22 mouse cellular contexts compared by ENCODE assay signal in the genomic region with DNA sequence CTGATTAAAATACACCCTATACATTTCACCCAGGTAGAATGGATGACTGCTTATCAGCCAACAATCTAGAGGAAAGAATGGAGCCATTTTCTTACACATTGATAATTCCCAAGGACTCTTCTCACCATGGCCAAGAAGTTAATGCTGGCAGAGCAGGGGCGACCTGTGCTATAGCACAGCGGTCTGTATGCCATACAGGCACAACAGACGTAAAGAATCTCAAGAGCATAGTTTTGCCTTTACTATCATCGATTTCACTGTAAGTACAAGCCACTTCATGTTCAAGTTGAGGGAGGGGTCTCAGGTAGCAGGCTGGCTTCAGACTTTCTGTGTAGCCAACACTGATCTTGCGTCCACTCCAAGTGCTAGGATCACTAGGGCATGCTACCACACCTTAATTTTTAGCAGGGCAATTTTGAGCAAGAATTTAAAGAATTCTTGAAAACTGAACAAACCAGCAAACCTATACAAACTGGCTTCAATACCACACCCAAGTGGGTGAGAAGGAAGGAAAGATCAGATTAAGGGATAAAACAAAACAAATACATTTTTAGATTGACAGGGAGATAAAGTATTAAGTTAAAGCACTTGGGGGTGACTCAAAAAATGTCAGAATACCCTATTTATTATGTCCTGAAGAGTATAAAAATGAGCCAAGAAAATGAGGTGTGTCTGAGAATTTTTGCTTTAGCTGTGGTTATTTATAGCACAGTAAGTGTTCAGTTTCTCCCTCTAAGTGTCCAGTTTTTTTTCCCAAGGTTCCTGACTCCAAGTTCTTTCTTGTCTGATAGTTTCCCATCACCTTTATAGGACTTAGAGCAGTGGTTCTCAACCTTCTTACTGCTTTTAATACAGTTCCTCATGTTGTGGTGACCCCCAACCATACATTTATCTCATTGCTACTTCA. TPM values are rescaled to one million over a fixed set of nuclear protein-coding genes. Genes with fewer than 3 reads are reported as not detected.
A peak's percentile ranks its signal among the peaks of the same experiment; 100 is the strongest.
DNase-seq lines count a peak whose midpoint lies in the region; ATAC-seq and TF ChIP-seq lines count a peak whose summit lies in the region.
"Had no signal": no experiment of that assay in that cellular context is flagged by ENCODE, and none has a peak within 500 bp of the region (broad histone marks: within the 10 kb centered on the region; RNA-seq: fewer than 3 reads in every experiment).

No protein-coding gene starts in this region.

- no peaks in the 10 kb centered on the region for H3K27me3 ChIP-seq in lung, embryonic 14.5 days (ENCODE audit: insufficient read depth, low read length)
- no peaks in the 10 kb centered on the region for H3K27me3 ChIP-seq in lung, embryonic 15.5 days
- H3K27me3 ChIP-seq in lung, embryonic 16.5 days (ENCODE audit: control insufficient read depth, insufficient read depth, low read depth, low read length): no peaks in the 10 kb centered on the region
- H3K27me3 ChIP-seq in lung, postnatal 0 days (replicated peaks; ENCODE audit: insufficient read depth, low read length): no peaks in the 10 kb centered on the region
- H3K27me3 ChIP-seq: CH12.LX, Patski had no signal

- H3K9ac ChIP-seq in lung, embryonic 14.5 days: no peak overlapping the region
- H3K9ac ChIP-seq in lung, embryonic 15.5 days: no peak overlapping the region
- no peak overlapping the region for H3K9ac ChIP-seq in lung, embryonic 16.5 days (ENCODE audit: low read length)
- H3K9ac ChIP-seq in lung, postnatal 0 days (replicated peaks; ENCODE audit: low read depth): no peak overlapping the region

- TF ChIP-seq CTCF in lung, embryonic 14.5 days (IDR thresholded peaks at IDR 0.05; ENCODE audit: low read depth): no peak
- no peak for TF ChIP-seq CTCF in lung, postnatal 0 days (IDR thresholded peaks at IDR 0.05)
- no peak for TF ChIP-seq CTCF in lung, adult 2 months (IDR thresholded peaks at IDR 0.05; ENCODE audit: insufficient read depth, low read length)

- H3K27ac ChIP-seq in lung, embryonic 14.5 days (ENCODE audit: low read depth): no peak overlapping the region
- H3K27ac ChIP-seq in lung, embryonic 15.5 days: peak overlapping the region; percentile 35; the same call in 1 of the 2 replicates
- peak overlapping the region; percentile 54 for H3K27ac ChIP-seq in lung, embryonic 16.5 days (ENCODE audit: low read length)
- 0 out of 2 replicates have a peak overlapping the region, but pooled peaks have one; percentile 35 for H3K27ac ChIP-seq in lung, postnatal 0 days (ENCODE audit: low read length)

- ATAC-seq in lung, embryonic 14.5 days (ENCODE audit: insufficient read depth): peak; percentile 58
- peak; percentile 73 for ATAC-seq in lung, embryonic 15.5 days (ENCODE audit: borderline replicate concordance, extremely low read depth, low FRiP score, low TSS enrichment)
- ATAC-seq in lung, embryonic 16.5 days (ENCODE audit: low read depth): peak; percentile 95
- peak; percentile 81 for ATAC-seq in lung, postnatal 0 days
- ATAC-seq: activated CD4-positive, CD25-positive, alpha-beta regulatory T cell, adult 4 months; CD4-positive, CD25-positive, alpha-beta regulatory T cell, adult 4 months; Patski had no signal

- TF ChIP-seq EP300 in lung, postnatal 0 days (IDR thresholded peaks at IDR 0.05): peak; percentile 64

- no peaks in the 10 kb centered on the region for H3K36me3 ChIP-seq in lung, embryonic 14.5 days (ENCODE audit: insufficient read depth)
- no peaks in the 10 kb centered on the region for H3K36me3 ChIP-seq in lung, embryonic 15.5 days
- H3K36me3 ChIP-seq in lung, embryonic 16.5 days (ENCODE audit: control insufficient read depth, insufficient read depth, low read length): no peaks in the 10 kb centered on the region
- H3K36me3 ChIP-seq in lung, postnatal 0 days (ENCODE audit: insufficient read depth, low read length): no peaks in the 10 kb centered on the region
- H3K36me3 ChIP-seq: G1E had no signal

- no peaks in the 10 kb centered on the region for H3K4me1 ChIP-seq in lung, embryonic 14.5 days (ENCODE audit: insufficient read depth)
- no peaks in the 10 kb centered on the region; the same call in 1 of the 2 replicates for H3K4me1 ChIP-seq in lung, embryonic 15.5 days
- H3K4me1 ChIP-seq in lung, embryonic 16.5 days (replicated peaks; ENCODE audit: control insufficient read depth, insufficient read depth, low read length): peaks cover 7% of the 10 kb centered on the region; the same call in 1 of the 2 replicates
- H3K4me1 ChIP-seq in lung, postnatal 0 days (ENCODE audit: insufficient read depth, low read depth, low read length): no peaks in the 10 kb centered on the region; the same call in 1 of the 2 replicates
- no peaks in the 10 kb centered on the region for H3K4me1 ChIP-seq in lung, adult 2 months (ENCODE audit: control insufficient read depth, insufficient read depth, low read length)

- no peaks in the 10 kb centered on the region for H3K9me3 ChIP-seq in lung, embryonic 14.5 days (ENCODE audit: low read depth, low read length)
- H3K9me3 ChIP-seq in lung, embryonic 15.5 days: no peaks in the 10 kb centered on the region
- H3K9me3 ChIP-seq in lung, embryonic 16.5 days (ENCODE audit: control insufficient read depth, low read length): no peaks in the 10 kb centered on the region
- no peaks in the 10 kb centered on the region for H3K9me3 ChIP-seq in lung, postnatal 0 days (ENCODE audit: low read length)
- H3K9me3 ChIP-seq: G1E had no signal

- 67% methylated on average over 5 of the region's 5 CpGs for WGBS in lung, embryonic 14.5 days
- WGBS in lung, embryonic 15.5 days: 69% methylated on average over 5 of the region's 5 CpGs
- 54% methylated on average over 5 of the region's 5 CpGs for WGBS in lung, embryonic 16.5 days
- 60% methylated on average over 5 of the region's 5 CpGs for WGBS in lung, postnatal 0 days
- 79% methylated on average over 5 of the region's 5 CpGs for WGBS in lung, adult 2 months

- no peak overlapping the region for H3K4me2 ChIP-seq in lung, embryonic 14.5 days
- no peak overlapping the region for H3K4me2 ChIP-seq in lung, embryonic 15.5 days
- H3K4me2 ChIP-seq in lung, embryonic 16.5 days (ENCODE audit: low read depth, low read length): no peak overlapping the region
- no peak overlapping the region for H3K4me2 ChIP-seq in lung, postnatal 0 days (replicated peaks; ENCODE audit: low read depth, low read length)

- peak; percentile 32 for DNase-seq in lung, embryonic 14.5 days
- no peak for DNase-seq in lung, adult 18-20 months
- DNase-seq in lung, postnatal 14 days: no peak
- no peak for DNase-seq in lung, postnatal 10 days
- peak; percentile 58 for DNase-seq in lung, postnatal 0 days (ENCODE audit: low spot score)
- no peak for DNase-seq in lung, adult 2 months
- DNase-seq: adrenal gland, adult 2 months; adrenal gland, adult 8-10 months; adrenal gland, postnatal 10 days; adrenal gland, postnatal 14 days; adrenal gland, postnatal 25 days; adrenal gland, postnatal 36 days; B cell, adult 2 months; cerebellum, adult 11 months; cerebellum, adult 11-12 months had no signal

- TF ChIP-seq POLR2A in lung, adult 2 months (IDR thresholded peaks at IDR 0.05; ENCODE audit: borderline replicate concordance, extremely low read depth, low read depth, low read length): no peak

- no peak overlapping the region for H3K4me3 ChIP-seq in lung, embryonic 14.5 days (ENCODE audit: low read depth, low read length)
- H3K4me3 ChIP-seq in lung, embryonic 15.5 days: no peak overlapping the region
- no peak overlapping the region for H3K4me3 ChIP-seq in lung, embryonic 16.5 days (ENCODE audit: low read length)
- no peak overlapping the region for H3K4me3 ChIP-seq in lung, postnatal 0 days (ENCODE audit: low read depth, low read length)
- H3K4me3 ChIP-seq in lung, adult 2 months (replicated peaks; ENCODE audit: extremely low read depth, low read depth, low read length): no peak overlapping the region

RNA-seq across cellular contexts. Expression of a gene that starts 11.8 kb away (rescaled TPM):
- polyA plus RNA-seq in lung, embryonic 14.5 days (2014; fragmentation: Nextera tagmentation; extraction: Ambion mirVana): 131 TPM in 2 replicates
- 155 and 160 TPM in 2 replicates for polyA plus RNA-seq in lung, embryonic 15.5 days (2015; fragmentation: Nextera tagmentation; extraction: Ambion mirVana)
- polyA plus RNA-seq in lung, embryonic 16.5 days (2015; fragmentation: Nextera tagmentation; extraction: Ambion mirVana): 177 and 185 TPM in 2 replicates
- polyA plus RNA-seq in lung, postnatal 0 days (2015; fragmentation: Nextera tagmentation; extraction: Ambion mirVana): 183 and 213 TPM in 2 replicates
- 30.9 and 46.5 TPM in 2 replicates for polyA plus RNA-seq in lung, adult 2 months (2012; rRNA removed)

RNA-seq across cellular contexts. Expression of a gene that starts 39.8 kb away (rescaled TPM):
- 8.0 and 9.5 TPM in 2 replicates for polyA plus RNA-seq in lung, embryonic 14.5 days (2014; fragmentation: Nextera tagmentation; extraction: Ambion mirVana)
- polyA plus RNA-seq in lung, embryonic 15.5 days (2015; fragmentation: Nextera tagmentation; extraction: Ambion mirVana): 9.4 and 10.1 TPM in 2 replicates
- polyA plus RNA-seq in lung, embryonic 16.5 days (2015; fragmentation: Nextera tagmentation; extraction: Ambion mirVana): 8.7 and 9.2 TPM in 2 replicates
- polyA plus RNA-seq in lung, postnatal 0 days (2015; fragmentation: Nextera tagmentation; extraction: Ambion mirVana): 10.6 and 11.3 TPM in 2 replicates
- polyA plus RNA-seq in lung, adult 2 months (2012; rRNA removed): 3.3 and 7.6 TPM in 2 replicates
- polyA plus RNA-seq: activated CD4-positive, CD25-positive, alpha-beta regulatory T cell, adult 4 months; G1E had no signal

RNA-seq across cellular contexts. Expression of a gene that starts 54.3 kb away (rescaled TPM):
- polyA plus RNA-seq in lung, embryonic 14.5 days (2014; fragmentation: Nextera tagmentation; extraction: Ambion mirVana): 29.8 and 30.0 TPM in 2 replicates
- polyA plus RNA-seq in lung, embryonic 15.5 days (2015; fragmentation: Nextera tagmentation; extraction: Ambion mirVana): 27.0 and 28.1 TPM in 2 replicates
- 21.4 and 24.8 TPM in 2 replicates for polyA plus RNA-seq in lung, embryonic 16.5 days (2015; fragmentation: Nextera tagmentation; extraction: Ambion mirVana)
- polyA plus RNA-seq in lung, postnatal 0 days (2015; fragmentation: Nextera tagmentation; extraction: Ambion mirVana): 26.1 and 29.9 TPM in 2 replicates
- polyA plus RNA-seq in lung, adult 2 months (2012; rRNA removed): 60.6 and 73.7 TPM in 2 replicates
- polyA plus RNA-seq: G1E had no signal

Comparison
In these comparisons a context has a peak if more than half of its experiments do, and no peak if none do; other contexts are left out.
1. DNase-seq: peak in lung, embryonic 14.5 days (single experiment) and lung, postnatal 0 days (single experiment); none in lung, adult 18-20 months (0 of 2), lung, postnatal 14 days (single experiment), lung, postnatal 10 days (single experiment) and lung, adult 2 months (single experiment).
2. Peak in every context shown above with its lines, with median percentiles within 50 percentile points of each other: ATAC-seq.